Mouse (Mus musculus): ENCODE results near the gene Cercam. TPM values are rescaled to one million over a fixed set of nuclear protein-coding genes. Genes with fewer than 3 reads are reported as not detected.
"Not testable (repeated sequence)": the region's sequence is repeated elsewhere in the genome, so short reads cannot be mapped to it uniquely, and the experiment has no call there.

The Cercam gene
- total RNA-seq, 2 experiments from 2014 or later: 10.8 to 13.0 TPM

GRCm38 (mm10) chr2:29891773-29892172, 22.8 kb downstream of the Cercam start:
- no peak for ATAC-seq (replicated peaks; ENCODE audit: poor library complexity)

GRCm38 (mm10) chr2:29896071-29896470, 27.1 kb downstream of the Cercam start:
- ATAC-seq (replicated peaks; ENCODE audit: poor library complexity): no peak

DNA sequence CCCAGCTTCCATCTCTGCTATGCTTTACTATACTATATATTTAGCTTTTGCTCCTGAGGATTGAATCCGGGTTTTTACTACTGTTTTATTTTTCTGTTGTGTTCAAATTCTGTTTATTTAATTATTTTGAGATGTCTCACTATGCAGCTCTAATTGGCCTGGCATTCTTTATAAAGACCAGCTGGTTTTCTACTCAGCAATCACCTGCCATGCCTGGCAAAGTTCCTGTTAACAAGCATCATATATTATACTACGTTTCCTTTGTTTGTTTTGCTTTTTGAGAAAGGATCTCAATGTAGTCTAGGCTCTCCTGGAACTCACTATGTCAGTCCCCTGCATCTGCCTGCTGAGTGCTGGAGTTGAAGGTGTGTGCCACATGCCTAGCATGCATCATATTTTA, 28.4 kb downstream of the Cercam start:
- no peak for ATAC-seq (replicated peaks; ENCODE audit: poor library complexity)

DNA sequence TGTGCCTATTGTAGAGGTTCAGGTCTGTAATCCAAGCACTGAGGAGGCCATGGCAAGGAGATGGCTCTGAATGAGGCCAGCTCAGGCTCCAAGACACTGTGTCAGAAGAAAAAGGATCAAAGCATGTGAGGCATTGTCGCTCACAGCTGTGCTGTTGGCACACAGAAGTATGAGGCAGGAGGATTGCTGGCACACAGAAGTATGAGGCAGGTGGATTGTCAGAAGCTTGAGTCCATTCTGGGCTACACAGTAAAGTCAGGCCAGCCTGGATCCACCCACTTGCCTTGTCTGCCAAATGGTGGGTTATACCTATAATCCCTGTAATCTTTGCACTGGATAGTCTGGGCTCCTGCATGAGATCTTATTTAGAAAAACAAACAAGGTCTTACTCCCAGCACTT, 29.1 kb downstream of the Cercam start:
- no peak for ATAC-seq (replicated peaks; ENCODE audit: poor library complexity)

DNA sequence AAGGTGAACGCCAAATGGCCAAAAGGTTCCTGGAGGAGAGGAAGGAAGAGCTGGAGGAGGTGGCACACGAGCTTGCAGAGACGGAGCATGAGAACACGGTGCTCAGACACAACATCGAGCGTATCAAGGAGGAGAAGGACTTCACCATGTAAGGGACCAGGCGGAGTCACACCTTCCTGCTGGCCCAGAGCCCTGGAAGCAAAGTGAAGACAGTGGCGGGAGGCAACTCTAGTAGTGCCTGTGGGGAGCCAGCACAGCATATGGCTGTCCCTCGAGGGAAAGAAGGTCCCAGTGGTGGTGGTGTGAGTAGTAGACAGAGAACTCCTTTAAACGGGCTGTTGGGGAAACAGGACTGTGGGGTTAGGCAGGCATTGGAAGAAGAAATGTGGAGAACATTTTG, 33.2 kb downstream of the Cercam start:
- no peak for ATAC-seq (replicated peaks; ENCODE audit: poor library complexity)

DNA sequence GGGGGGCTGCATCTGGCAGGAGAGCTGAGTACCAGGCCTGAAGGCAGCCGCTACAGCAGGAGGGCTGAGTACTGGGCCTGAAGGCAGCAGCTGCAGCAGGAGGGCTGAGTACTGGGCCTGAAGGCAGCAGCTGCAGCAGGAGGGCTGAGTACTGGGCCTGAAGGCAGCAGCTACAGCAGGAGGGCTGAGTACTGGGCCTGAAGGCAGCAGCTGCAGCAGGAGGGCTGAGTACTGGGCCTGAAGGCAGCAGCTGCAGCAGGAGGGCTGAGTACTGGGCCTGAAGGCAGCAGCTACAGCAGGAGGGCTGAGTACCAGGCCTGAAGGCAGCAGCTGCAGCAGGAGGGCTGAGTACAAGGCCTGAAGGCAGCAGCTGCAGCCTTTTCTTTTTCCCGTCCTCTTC, 39.2 kb downstream of the Cercam start:
- not testable (repeated sequence) for ATAC-seq (replicated peaks; ENCODE audit: poor library complexity)

DNA sequence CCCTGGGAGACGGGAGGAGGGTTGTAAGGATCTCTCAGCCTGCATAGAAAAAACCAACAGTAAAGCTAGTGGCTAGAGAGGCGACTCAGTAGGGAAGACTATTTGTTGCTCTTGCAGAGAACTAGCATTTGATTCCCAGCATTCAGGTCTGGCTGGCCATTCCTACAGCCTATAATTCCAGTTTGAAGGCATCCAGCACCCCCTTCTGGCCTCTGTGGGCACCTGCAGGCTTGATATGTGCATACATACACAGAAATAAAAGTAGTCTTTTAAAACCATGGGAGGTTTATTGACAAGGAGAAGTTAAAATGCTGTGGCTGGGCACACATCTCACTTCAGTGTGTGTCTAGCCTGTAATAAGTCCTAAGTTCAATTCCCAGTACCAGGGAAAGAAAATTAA, 41.1 kb downstream of the Cercam start:
- peak; percentile 50; the same call in 1 of the 2 replicates for ATAC-seq (replicated peaks; ENCODE audit: poor library complexity)

DNA sequence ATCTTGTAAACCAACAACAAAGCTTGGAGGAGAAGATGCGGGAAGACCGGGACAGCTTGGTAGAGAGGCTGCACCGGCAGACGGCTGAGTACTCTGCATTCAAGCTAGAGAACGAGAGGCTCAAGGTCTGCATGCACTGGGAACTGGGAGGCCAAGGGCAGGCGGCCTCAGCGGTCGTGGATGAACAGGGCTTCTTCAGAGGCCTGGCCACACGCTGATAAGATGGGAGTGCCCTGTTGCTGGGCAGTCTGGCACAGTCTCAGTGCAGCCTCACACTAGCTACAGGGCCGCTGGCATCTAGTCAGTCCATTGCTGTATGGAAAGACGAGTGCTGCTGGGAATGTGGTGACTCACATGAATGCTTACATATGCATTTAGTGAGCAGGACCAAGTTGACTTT, 48.7 kb downstream of the Cercam start:
- peak; percentile 82 for ATAC-seq (replicated peaks; ENCODE audit: poor library complexity)

- no peak for ATAC-seq (replicated peaks; ENCODE audit: poor library complexity)
Observed at GRCm38 (mm10) chr2:29922011-29922410, 53.0 kb downstream of the Cercam start.

- ATAC-seq (replicated peaks; ENCODE audit: poor library complexity): no peak
Observed at GRCm38 (mm10) chr2:29926542-29926941, 57.6 kb downstream of the Cercam start.

GRCm38 (mm10) chr2:29930506-29930905, 61.5 kb downstream of the Cercam start:
- no peak for ATAC-seq (replicated peaks; ENCODE audit: poor library complexity)

DNA sequence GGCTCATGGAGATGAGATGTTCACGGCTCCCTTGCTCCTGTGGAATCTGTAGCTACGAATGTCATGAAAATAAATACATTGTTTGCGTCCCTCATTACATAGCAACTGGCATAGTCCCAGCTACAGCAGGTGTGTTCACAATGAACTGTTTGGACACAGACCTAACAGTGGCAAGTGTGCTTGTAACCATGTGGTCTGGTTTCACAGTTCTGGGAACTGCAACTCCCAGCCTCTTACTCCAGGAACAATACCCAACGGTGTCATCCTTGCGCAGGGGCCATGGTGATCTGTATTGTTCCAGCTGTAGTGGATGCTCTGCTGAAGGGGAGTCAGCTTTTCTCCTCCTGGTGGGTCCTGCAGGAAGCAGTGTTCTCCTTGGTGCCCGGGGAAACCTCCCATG, 62.2 kb downstream of the Cercam start:
- ATAC-seq (replicated peaks; ENCODE audit: poor library complexity): no peak

Other genes with a start within 250 kb of the Cercam start
- 19.4 and 21.7 TPM in 2 replicates for gene Rapgef1, start 249.4 kb upstream of the Cercam start, total RNA-seq (2015)
- 22.9 and 24.9 TPM in 2 replicates for gene Rapgef1, start 249.4 kb upstream of the Cercam start, total RNA-seq (2017)
- not detected in 2 replicates for gene Gm13420, start 117.5 kb upstream of the Cercam start, total RNA-seq (2015)
- gene Gm13420, start 117.5 kb upstream of the Cercam start, total RNA-seq (2017): not detected in 2 replicates
- gene Gm13547, start 109.9 kb upstream of the Cercam start, total RNA-seq (2015): not detected in 2 replicates
- not detected in 2 replicates for gene Gm13547, start 109.9 kb upstream of the Cercam start, total RNA-seq (2017)
- 17.4 and 18.2 TPM in 2 replicates for gene Coq4, start 81.7 kb upstream of the Cercam start, total RNA-seq (2015)
- gene Coq4, start 81.7 kb upstream of the Cercam start, total RNA-seq (2017): 10.5 and 12.5 TPM in 2 replicates
- 17.4 and 22.9 TPM in 2 replicates for gene Trub2, start 80.7 kb upstream of the Cercam start, total RNA-seq (2015)
- 46.2 and 57.1 TPM in 2 replicates for gene Trub2, start 80.7 kb upstream of the Cercam start, total RNA-seq (2017)
- 4.2 and 5.5 TPM in 2 replicates for gene Slc27a4, start 66.5 kb upstream of the Cercam start, total RNA-seq (2015)
- 6.8 and 7.2 TPM in 2 replicates for gene Slc27a4, start 66.5 kb upstream of the Cercam start, total RNA-seq (2017)
- 12.7 and 13.7 TPM in 2 replicates for gene Urm1, start 49.1 kb upstream of the Cercam start, total RNA-seq (2015)
- 15.8 and 20.5 TPM in 2 replicates for gene Urm1, start 49.1 kb upstream of the Cercam start, total RNA-seq (2017)
- gene Odf2, start 20.1 kb downstream of the Cercam start, total RNA-seq (2015): 34.4 and 47.6 TPM in 2 replicates
- 81.5 and 107 TPM in 2 replicates for gene Odf2, start 20.1 kb downstream of the Cercam start, total RNA-seq (2017)
- gene Gle1, start 66.3 kb downstream of the Cercam start, total RNA-seq (2015): 24.7 and 29.2 TPM in 2 replicates
- 58.0 and 92.2 TPM in 2 replicates for gene Gle1, start 66.3 kb downstream of the Cercam start, total RNA-seq (2017)
- 45.3 and 52.5 TPM in 2 replicates for gene Sptan1, start 96.4 kb downstream of the Cercam start, total RNA-seq (2015)
- 90.5 and 106 TPM in 2 replicates for gene Sptan1, start 96.4 kb downstream of the Cercam start, total RNA-seq (2017)
- gene Wdr34, start 179.7 kb downstream of the Cercam start, total RNA-seq (2015): 9.5 and 18.5 TPM in 2 replicates
- gene Wdr34, start 179.7 kb downstream of the Cercam start, total RNA-seq (2017): 9.4 and 10.3 TPM in 2 replicates
- gene Set, start 188.2 kb downstream of the Cercam start, total RNA-seq (2015): 465 and 470 TPM in 2 replicates
- 1,489 and 2,093 TPM in 2 replicates for gene Set, start 188.2 kb downstream of the Cercam start, total RNA-seq (2017)
- 3.1 and 3.6 TPM in 2 replicates for gene Pkn3, start 208.5 kb downstream of the Cercam start, total RNA-seq (2015)
- gene Pkn3, start 208.5 kb downstream of the Cercam start, total RNA-seq (2017): 7.9 and 10.2 TPM in 2 replicates
- 17.4 and 18.2 TPM in 2 replicates for gene Zdhhc12, start 224.5 kb downstream of the Cercam start, total RNA-seq (2015)
- gene Zdhhc12, start 224.5 kb downstream of the Cercam start, total RNA-seq (2017): 10.7 and 13.3 TPM in 2 replicates